Mouse (Mus musculus) megakaryocyte, adult 5-6 weeks (primary cell): ENCODE data around the gene Lgals3bp. TPM values are rescaled to one million over a fixed set of nuclear protein-coding genes. Genes with fewer than 3 reads are reported as not detected.
A peak's percentile ranks its signal among the peaks of the same experiment; 100 is the strongest.

Source experiments
- ATAC-seq: 2 replicates; pipeline ENCODE4 v1.8.0; 2016; ENCODE audit warnings: mild to moderate bottlenecking, inconsistent platforms; ENCODE audit not compliant: poor library complexity, severe bottlenecking
- total RNA-seq, 2 experiments: library from RNA; stranded (forward) in 1 of 2; stranded (reverse) in 1 of 2; fragments of 153-499, 151-499 nt in 1 of 2; fragments of 221-1000, 200-1000 nt in 1 of 2; gene quantifications; 2 replicates each; pipeline versions ENCODE4 v1.2.3 to v1.2.4; 2015 to 2017

The Lgals3bp gene
- total RNA-seq, 2 experiments from 2014 or later = 42.1 to 63.8 TPM

GRCm38 (mm10) chr11:118423266-118423971, 21.5 kb upstream of the Lgals3bp start:
- no peak for ATAC-seq

- ATAC-seq = no peak
Measured at GRCm38 (mm10) chr11:118420261-118420660, 18.4 kb upstream of the Lgals3bp start.

- peak; percentile 91 for ATAC-seq
Measured at GRCm38 (mm10) chr11:118418834-118419504, 17.1 kb upstream of the Lgals3bp start, which contains the start of gene Cant1. Cant1 (minus strand) TSS chr11:118419086.

- no peak for ATAC-seq
Measured at GRCm38 (mm10) chr11:118418442-118418833, 16.5 kb upstream of the Lgals3bp start.

GRCm38 (mm10) chr11:118417496-118417895, 15.6 kb upstream of the Lgals3bp start:
- no peak for ATAC-seq

- ATAC-seq = no peak
Measured at GRCm38 (mm10) chr11:118416046-118416445, 14.2 kb upstream of the Lgals3bp start.

GRCm38 (mm10) chr11:118415630-118416029, 13.7 kb upstream of the Lgals3bp start:
- no peak for ATAC-seq

GRCm38 (mm10) chr11:118414270-118414669, 12.4 kb upstream of the Lgals3bp start:
- ATAC-seq = no peak

GRCm38 (mm10) chr11:118413055-118413454, 11.2 kb upstream of the Lgals3bp start:
- ATAC-seq = no peak

- ATAC-seq = no peak
Measured at GRCm38 (mm10) chr11:118412601-118413000, 10.7 kb upstream of the Lgals3bp start.

GRCm38 (mm10) chr11:118411271-118411670, 9.4 kb upstream of the Lgals3bp start:
- ATAC-seq = no peak

- ATAC-seq = no peak
Measured at GRCm38 (mm10) chr11:118410479-118410878, 8.6 kb upstream of the Lgals3bp start.

GRCm38 (mm10) chr11:118410073-118410444, 8.2 kb upstream of the Lgals3bp start:
- no peak for ATAC-seq

GRCm38 (mm10) chr11:118409106-118410072, 7.5 kb upstream of the Lgals3bp start:
- no peak for ATAC-seq

GRCm38 (mm10) chr11:118408051-118408740, 6.3 kb upstream of the Lgals3bp start:
- no peak for ATAC-seq

GRCm38 (mm10) chr11:118407318-118407910, 5.5 kb upstream of the Lgals3bp start:
- ATAC-seq = no peak

- no peak for ATAC-seq
Measured at GRCm38 (mm10) chr11:118406521-118406920, 4.6 kb upstream of the Lgals3bp start.

GRCm38 (mm10) chr11:118405311-118405710, 3.4 kb upstream of the Lgals3bp start:
- no peak for ATAC-seq

- no peak for ATAC-seq
Measured at GRCm38 (mm10) chr11:118403951-118404899, 2.3 kb upstream of the Lgals3bp start.
